Mouse (Mus musculus) limb, embryonic 14.5 days (tissue): ENCODE data around the gene Syne1. TPM values are rescaled to one million over a fixed set of nuclear protein-coding genes. Genes with fewer than 3 reads are reported as not detected.
A peak's percentile ranks its signal among the peaks of the same experiment; 100 is the strongest.

Experiments
- ATAC-seq: fragments of 200-750 bp; cut with Nextera tagmentation; 2 replicates; pipeline ENCODE4 v1.8.0; 2017; ENCODE audit warnings: low read depth, moderate number of reproducible peaks, moderate TSS enrichment; ENCODE audit not compliant: low FRiP score
- DNase-seq: peaks from one replicate; pipeline ENCODE4 v3.0.0-alpha.2; 2015; ENCODE audit warnings: low spot score
- H3K27ac ChIP-seq: fragments of 300-500 bp; sonication (generic); replicated peaks from 2 replicates; pipeline ENCODE4 v1.5.1; 2014; ENCODE audit warnings: low read depth, mild to moderate bottlenecking, low read length, moderate library complexity, mixed read lengths
- H3K27me3 ChIP-seq: fragments of 300-500 bp; sonication (generic); 2 replicates; pipeline ENCODE4 v1.6.1; 2014; ENCODE audit warnings: low read length, mixed read lengths; ENCODE audit not compliant: control insufficient read depth, insufficient read depth
- H3K36me3 ChIP-seq: fragments of 300-500 bp; sonication (generic); 2 replicates; pipeline ENCODE4 v1.6.1; 2014; ENCODE audit warnings: mild to moderate bottlenecking, low read length, moderate library complexity, mixed read lengths; ENCODE audit not compliant: control insufficient read depth, insufficient read depth
- H3K4me1 ChIP-seq: fragments of 300-500 bp; sonication (generic); 2 replicates; pipeline ENCODE4 v1.6.1; 2014; ENCODE audit warnings: antibody characterized with exemption, low read length, mixed read lengths; ENCODE audit not compliant: control insufficient read depth, insufficient read depth
- H3K4me2 ChIP-seq: fragments of 300-500 bp; sonication (generic); replicated peaks from 2 replicates; pipeline ENCODE4 v1.6.1; 2014; ENCODE audit warnings: low read depth, mild to moderate bottlenecking, low read length, moderate library complexity; ENCODE audit not compliant: severe bottlenecking
- H3K4me3 ChIP-seq: fragments of 300-500 bp; sonication (generic); replicated peaks from 2 replicates; pipeline ENCODE4 v1.5.1; 2014; ENCODE audit warnings: low read length
- H3K9ac ChIP-seq: fragments of 300-500 bp; sonication (generic); 2 replicates; pipeline ENCODE4 v1.6.1; 2014; ENCODE audit warnings: mild to moderate bottlenecking, low read depth, low read length, moderate library complexity; ENCODE audit not compliant: severe bottlenecking
- H3K9me3 ChIP-seq: fragments of 300-500 bp; sonication (generic); 2 replicates; pipeline ENCODE4 v1.6.1; 2016; ENCODE audit warnings: low read length; ENCODE audit not compliant: control insufficient read depth
- POLR2A ChIP-seq: fragments of 200-500 bp; IDR thresholded peaks from 2 replicates; pipeline ENCODE4 v1.8.0; 2012; ENCODE audit warnings: inconsistent platforms, mild to moderate bottlenecking, moderate library complexity, borderline replicate concordance; ENCODE audit not compliant: insufficient read depth, insufficient read length; ENCODE audit errors: extremely low read depth
- WGBS: fragments of 180-500 bp; shearing (Covaris S2); extraction: QIAGEN DNeasy Blood & Tissue Kit; methylation state at CpG from one replicate; pipeline ENCODE4 v1.1.7; 2014; 5-methylcytosine and 5-hydroxymethylcytosine counted together
- polyA plus RNA-seq, 2 experiments: library from polyadenylated mRNA; depleted of rRNA in 1 of 2; stranded (reverse) in 1 of 2; unstranded in 1 of 2; fragments of >200 nt; fragmentation: Nextera tagmentation in 1 of 2; extraction: Ambion mirVana in 1 of 2; gene quantifications; 2 replicates each; pipeline versions ENCODE4 v1.2.1 to v1.2.3; 2012 to 2014

Syne1 gene
- polyA plus RNA-seq, 2 experiments = 11.0 to 11.3 TPM

DNA sequence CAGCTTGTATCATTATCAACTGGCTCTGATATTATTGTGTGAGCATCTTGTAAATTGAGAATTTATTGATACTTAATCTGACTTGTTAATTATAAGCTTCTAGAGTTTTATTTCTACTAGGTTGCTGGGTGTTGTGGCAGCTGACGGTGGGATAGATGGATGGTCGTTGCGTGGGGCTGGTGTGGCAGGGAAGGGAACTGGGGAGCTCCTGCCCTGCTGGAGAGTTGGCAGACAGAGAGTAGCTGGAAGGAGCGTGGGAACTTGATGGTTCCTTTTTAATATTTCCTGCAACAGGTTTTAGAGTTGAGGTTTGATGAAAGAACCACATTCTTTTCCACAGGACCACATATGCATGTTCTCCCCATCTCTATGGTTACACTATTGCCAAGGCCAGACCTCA lies 311.6 kb downstream of the Syne1 start:
- Histone ChIP-seq H3K4me1 (no peaks in the 10 kb centered on the region), H3K9ac (no peak overlapping the region), H3K27me3 (no peaks in the 10 kb centered on the region), H3K4me3 (no peak overlapping the region), H3K27ac (no peak overlapping the region), H3K36me3 (peaks cover 11% of the 10 kb centered on the region), H3K4me2 (no peak overlapping the region), H3K9me3 (no peaks in the 10 kb centered on the region)
- ATAC-seq (no peak), DNase-seq (no peak)
- no peak for TF ChIP-seq POLR2A
- WGBS = 50% methylated on average over 4 of the region's 4 CpGs

DNA sequence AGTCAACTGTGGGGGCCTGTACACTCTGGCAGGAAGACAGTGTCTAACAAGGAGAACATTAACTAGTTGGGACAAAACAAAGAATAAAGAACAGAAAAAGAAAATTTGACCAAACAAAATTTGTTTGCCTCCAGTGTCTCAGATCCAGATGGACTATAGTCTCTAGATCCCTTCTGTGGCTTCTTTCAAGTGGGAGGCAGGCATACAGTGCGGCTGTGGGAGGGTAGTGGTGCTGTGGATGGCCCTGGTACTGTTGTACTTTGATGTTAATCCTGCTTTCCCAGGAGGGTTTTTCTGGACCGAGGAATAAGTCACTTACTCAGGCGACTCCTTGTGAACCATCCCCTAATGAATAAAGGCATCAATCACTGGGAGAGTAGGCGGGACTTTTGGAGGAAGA lies 314.4 kb downstream of the Syne1 start:
- Histone ChIP-seq H3K27me3 (no peaks in the 10 kb centered on the region), H3K4me2 (no peak overlapping the region), H3K36me3 (peaks cover 11% of the 10 kb centered on the region; the same call in 1 of the 2 replicates), H3K27ac (no peak overlapping the region), H3K9ac (no peak overlapping the region), H3K4me3 (no peak overlapping the region), H3K4me1 (no peaks in the 10 kb centered on the region), H3K9me3 (no peaks in the 10 kb centered on the region)
- 49% methylated on average over 4 of the region's 4 CpGs for WGBS
- no peak for ATAC-seq
- no peak for DNase-seq
- TF ChIP-seq POLR2A = no peak

DNA sequence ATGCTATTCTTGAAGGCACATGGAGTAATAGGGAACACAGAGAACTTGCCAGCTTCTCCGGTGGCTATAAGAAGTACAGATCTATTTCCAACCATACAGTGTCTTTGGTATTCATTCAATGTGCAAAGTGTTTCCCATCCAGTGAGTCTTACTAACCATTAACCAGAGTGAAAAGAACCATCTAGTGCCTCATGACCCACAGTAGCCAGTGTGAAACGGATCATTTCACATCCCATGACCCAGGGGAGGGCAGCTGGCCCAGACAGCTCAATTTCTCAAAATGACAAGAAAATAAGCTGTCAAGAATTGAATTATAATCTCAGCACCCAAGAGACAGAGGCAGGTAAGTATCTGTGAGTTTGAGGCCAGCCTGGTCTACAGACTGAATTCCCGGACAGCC lies 315.1 kb downstream of the Syne1 start:
- Histone ChIP-seq H3K4me1 (no peaks in the 10 kb centered on the region), H3K36me3 (peaks cover 17% of the 10 kb centered on the region), H3K9ac (no peak overlapping the region), H3K9me3 (no peaks in the 10 kb centered on the region), H3K4me3 (no peak overlapping the region), H3K27me3 (no peaks in the 10 kb centered on the region), H3K4me2 (no peak overlapping the region), H3K27ac (no peak overlapping the region)
- DNase-seq (no peak), ATAC-seq (no peak)
- no peak for TF ChIP-seq POLR2A
- 90% methylated on average over 3 of the region's 3 CpGs for WGBS

DNA sequence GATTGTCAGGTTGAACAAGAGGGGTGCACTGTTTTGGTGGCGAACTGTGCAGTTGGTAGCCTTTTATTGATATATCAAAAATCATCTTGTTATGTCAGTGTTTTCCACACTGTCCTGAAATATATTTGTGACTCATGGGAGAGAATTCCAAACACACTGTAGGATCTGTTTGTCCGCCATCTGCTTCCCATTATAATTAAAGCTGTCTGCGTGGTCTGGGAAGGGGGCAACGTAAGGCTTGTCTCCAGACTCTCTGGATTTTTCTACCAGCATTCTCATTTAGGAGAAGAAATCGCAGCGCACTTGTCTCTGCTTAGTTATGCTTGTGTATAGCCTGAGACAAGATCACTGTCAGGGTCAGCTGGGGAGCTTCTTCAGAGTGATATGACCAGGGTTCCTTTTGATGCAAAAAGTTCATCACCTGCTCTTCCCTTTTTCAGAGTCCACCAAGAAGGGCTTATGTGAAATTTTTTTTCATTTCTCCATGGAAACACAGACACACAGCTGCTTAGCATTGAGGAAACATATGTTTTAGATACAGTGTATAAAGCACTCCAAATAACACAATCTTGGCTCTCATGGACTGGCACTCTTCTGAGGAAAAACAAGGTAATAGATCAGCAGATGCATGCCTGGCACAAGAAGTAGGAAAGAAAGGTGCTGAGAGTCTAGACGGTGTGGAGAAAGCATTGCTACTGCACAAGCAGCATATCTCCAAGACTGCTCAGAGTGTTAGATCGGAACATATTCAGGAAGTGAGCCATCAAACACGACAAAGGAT lies 316.4 kb downstream of the Syne1 start:
- no peaks in the 10 kb centered on the region for H3K9me3 ChIP-seq
- no peak overlapping the region for H3K4me3 ChIP-seq
- H3K27me3 ChIP-seq = no peaks in the 10 kb centered on the region
- 0 out of 2 replicates have a peak overlapping the region, but pooled peaks have one; percentile 1 for H3K4me2 ChIP-seq
- TF ChIP-seq POLR2A = no peak
- H3K4me1 ChIP-seq = no peaks in the 10 kb centered on the region
- ATAC-seq (peak; percentile 73), DNase-seq (peak; percentile 46)
- WGBS = 37% methylated on average over 9 of the region's 9 CpGs
- H3K27ac ChIP-seq = 0 out of 2 replicates have a peak overlapping the region, but pooled peaks have one; percentile 39
- H3K9ac ChIP-seq = no peak overlapping the region
- peaks cover 17% of the 10 kb centered on the region for H3K36me3 ChIP-seq

DNA sequence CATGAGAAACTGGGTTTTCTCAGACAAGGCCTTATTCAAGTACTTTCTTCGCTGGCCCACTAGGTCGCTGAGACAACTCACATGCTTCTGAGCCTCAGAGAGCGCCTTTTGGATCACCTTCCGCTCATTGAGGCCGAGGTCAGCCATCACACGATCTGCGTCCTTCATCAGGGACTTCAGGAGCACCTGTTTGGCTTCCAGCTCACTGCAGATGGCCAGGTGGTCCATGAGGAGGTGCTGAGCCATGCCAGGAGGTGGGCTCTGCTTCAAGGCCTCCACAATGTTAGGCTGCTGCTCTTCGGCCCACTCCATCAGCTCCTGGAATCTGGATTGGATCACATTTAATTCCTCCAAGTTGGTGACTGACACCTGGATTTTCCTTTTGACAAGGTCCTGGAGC lies 322.2 kb downstream of the Syne1 start:
- H3K36me3 ChIP-seq = peaks cover 24% of the 10 kb centered on the region
- no peak overlapping the region for H3K27ac ChIP-seq
- no peak overlapping the region for H3K9ac ChIP-seq
- H3K4me3 ChIP-seq = no peak overlapping the region
- no peaks in the 10 kb centered on the region for H3K27me3 ChIP-seq
- ATAC-seq = no peak
- no peak for TF ChIP-seq POLR2A
- H3K4me2 ChIP-seq = no peak overlapping the region
- DNase-seq = no peak
- H3K9me3 ChIP-seq = no peaks in the 10 kb centered on the region
- H3K4me1 ChIP-seq = no peaks in the 10 kb centered on the region
- 91% methylated on average over 8 of the region's 8 CpGs for WGBS
